Mouse (Mus musculus): ENCODE results near the gene Faf1.
A peak's percentile ranks its signal among the peaks of the same experiment; 100 is the strongest.
"Not testable (repeated sequence)": the region's sequence is repeated elsewhere in the genome, so short reads cannot be mapped to it uniquely, and the experiment has no call there.

Faf1 gene

DNA sequence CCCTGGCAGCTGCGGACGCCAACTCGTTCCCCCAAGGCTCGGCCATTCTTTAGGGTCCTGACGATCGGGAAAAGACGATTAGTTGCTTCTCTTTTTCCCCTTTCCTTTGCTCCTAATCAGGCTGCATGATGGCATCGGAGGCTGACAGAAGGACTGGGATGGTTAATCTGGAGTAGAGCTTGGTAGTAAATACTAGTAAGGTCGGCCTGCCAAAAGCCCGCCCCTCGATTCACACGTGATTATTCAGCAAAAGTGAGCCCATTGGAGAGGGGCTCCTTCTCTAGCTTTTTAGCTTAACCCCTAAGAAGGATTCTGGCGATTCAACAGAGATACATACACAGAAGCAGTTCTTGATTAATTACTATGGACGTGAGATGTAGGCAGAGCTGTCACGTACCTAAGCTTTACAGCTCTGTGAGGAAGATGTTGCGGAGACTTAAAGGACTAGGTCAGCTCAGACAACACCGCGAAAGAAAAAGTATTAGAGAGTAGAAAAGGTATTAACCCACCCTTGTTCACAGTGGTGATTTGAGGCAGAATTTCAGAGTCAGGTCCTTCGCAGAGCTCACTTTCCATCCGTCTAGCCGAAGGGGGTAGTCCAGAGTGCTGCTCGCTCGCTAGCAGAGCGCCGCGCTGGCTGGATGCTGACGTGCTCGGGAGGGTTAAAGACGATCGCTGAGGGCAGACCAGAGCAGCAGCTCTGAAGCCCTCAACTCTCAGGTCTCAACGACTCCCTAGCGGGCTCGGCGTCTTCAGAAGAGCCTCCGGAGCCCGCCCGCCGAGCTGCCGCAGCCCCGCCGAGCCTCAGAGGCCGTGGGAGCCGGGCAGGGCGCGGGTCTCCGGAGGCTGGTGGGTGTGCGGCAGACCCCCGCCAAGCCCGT is 11.0 kb upstream of the Faf1 start:
- DNase-seq (ENCODE audit: low read depth, low spot score) = peak; percentile 89

GRCm38 (mm10) chr4:109665982-109666460 is 10.4 kb upstream of the Faf1 start:
- DNase-seq (ENCODE audit: low read depth, low spot score) = no peak

GRCm38 (mm10) chr4:109666461-109667269 is 9.7 kb upstream of the Faf1 start, which contains the start of gene Cdkn2c:
Cdkn2c (minus strand) TSS chr4:109667189.
- peak; percentile 93 for DNase-seq (ENCODE audit: low read depth, low spot score)

- peak; percentile 79 for DNase-seq (ENCODE audit: low read depth, low spot score)
Measured at GRCm38 (mm10) chr4:109667518-109667917, 8.9 kb upstream of the Faf1 start.

- DNase-seq (ENCODE audit: low read depth, low spot score) = peak; percentile 67
Measured at GRCm38 (mm10) chr4:109670213-109670612, 6.2 kb upstream of the Faf1 start.

DNA sequence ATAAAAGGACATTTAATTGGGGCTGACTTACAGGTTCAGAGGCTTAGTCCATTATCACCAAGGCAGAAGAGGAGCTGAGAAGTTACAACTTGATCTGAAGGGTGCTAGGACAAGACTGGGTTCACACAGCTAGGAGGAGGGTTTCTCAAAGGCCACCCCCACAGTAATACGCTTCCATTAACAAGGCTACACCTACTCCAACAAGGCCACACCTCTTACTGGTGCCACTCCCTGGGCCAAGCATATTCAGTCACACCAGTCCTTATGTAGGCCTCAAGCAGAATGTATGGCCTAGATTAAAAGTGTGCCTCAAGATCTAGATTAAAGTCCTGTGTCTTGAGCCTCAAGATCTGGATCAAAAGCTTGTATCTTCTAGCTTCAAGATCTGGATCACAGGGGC is 4.4 kb upstream of the Faf1 start:
- peak; percentile 15 for DNase-seq (ENCODE audit: low read depth, low spot score)

DNA sequence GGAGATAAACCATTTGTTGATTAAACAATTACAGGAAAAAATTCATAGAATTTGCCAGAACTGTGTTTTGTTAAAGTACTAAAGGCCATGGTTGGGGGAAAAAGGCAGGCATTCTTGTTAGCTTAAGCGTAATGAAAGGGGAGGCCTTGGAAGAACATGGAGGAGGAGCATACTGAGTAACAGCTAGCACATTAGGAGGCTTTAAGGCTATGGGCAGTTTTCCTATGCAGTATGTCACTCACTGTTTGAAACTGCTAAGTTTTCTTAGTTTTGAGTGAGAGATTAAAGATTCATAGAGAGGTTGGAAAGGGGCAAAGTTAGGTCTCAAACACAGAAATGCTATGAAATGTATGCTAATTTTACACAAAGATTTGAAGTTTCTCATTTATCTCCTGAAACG is 2.3 kb upstream of the Faf1 start:
- no peak for DNase-seq (ENCODE audit: low read depth, low spot score)

DNA sequence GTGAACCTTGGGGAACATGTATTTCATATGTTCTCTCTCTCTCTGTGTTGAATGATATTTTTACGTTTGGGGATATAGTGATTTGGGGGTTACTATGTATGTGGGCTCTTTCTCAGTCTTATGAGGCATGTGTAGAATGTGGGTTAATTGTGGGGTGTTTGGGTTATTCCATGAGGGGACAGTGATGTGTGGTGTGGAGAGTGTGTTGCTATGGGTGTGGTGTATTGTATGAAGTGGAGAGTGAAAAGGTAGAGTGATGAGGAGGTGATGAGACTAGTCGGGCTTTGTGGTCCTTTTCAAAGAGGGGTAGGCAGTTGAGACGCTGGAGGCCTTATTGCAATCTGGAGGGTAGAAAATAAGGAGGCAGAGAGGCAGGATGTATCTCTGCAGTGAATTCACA is 833 bp downstream of the Faf1 start:
- DNase-seq (ENCODE audit: low read depth, low spot score) = no peak

- DNase-seq (ENCODE audit: low read depth, low spot score) = no peak
Measured at GRCm38 (mm10) chr4:109683561-109683960, 7.2 kb downstream of the Faf1 start.

DNA sequence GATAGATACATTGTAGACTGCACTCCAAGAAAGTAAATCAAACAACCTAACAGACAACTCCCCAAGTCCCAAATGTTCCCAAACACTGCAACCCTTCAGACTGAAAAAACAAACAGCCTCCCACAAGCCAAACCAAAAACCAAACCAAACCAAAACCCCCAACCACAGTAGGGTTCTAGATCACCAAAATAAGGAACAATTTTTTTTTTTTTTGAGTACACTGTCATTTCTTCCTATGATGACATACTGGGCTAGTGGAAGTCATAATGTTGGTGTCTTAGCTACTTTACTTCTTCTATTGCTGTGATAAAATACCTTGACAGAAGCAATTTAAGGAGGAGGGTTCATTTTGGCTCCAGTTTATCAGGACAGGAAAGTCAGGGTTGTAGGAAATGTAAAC is 16.3 kb downstream of the Faf1 start:
- no peak for DNase-seq (ENCODE audit: low read depth, low spot score)

DNA sequence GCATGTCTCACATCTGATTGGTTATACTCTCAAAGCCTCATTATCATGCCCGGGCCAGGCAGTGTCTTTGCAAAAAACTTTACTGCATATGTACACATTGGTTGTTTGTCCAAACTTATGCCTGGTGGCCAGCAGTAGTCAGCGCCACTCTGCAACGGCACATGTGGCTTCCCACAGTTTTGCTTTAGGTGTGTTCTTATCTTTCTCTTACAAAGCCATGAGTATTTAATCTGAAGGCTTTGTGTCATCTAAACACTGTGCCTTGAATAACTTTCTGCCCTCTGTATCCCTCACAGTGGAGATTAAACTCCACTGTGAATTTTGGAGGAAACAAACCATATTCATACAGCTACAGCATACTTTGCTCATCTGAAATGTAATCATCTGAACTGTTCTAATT is 24.3 kb downstream of the Faf1 start:
- not testable (repeated sequence) for DNase-seq (ENCODE audit: low read depth, low spot score)

DNA sequence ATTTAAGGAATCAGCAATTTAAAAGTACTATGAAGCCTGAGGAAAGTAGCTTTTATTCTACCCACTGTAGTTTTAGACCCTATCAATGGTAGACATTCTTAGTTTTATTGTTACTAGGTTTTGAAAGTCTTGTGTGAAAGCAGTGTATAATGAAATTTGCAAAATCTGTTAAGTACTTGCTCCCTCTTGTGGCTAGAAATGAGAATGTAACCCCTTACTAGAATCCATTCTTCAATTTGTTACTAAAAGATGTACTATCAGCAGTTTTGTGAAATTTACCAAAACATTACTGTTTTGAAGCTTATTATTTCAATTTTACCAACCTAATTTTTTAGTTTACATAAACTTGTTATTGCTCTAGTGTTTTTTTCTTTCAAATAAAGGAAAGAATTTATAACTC is 27.2 kb downstream of the Faf1 start:
- DNase-seq (ENCODE audit: low read depth, low spot score) = peak; percentile 72

DNA sequence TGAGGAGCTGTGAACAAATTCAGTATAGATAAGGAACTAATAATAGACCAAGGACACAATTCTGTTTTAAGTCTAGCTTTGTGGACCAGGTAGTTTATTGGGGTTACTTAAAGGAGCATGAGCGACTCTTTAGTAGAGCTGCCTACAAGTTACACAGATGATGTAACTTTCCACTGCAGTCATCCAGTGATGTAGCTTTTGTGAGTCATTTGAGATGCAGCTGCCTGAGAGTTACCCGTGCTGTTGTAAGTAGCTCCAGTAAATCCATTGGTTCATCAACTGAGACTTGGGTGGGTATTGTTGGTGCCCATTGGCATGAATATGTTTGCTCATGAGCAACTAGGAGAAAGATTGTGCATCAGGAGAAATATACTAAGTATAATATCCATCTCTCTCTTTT is 29.0 kb downstream of the Faf1 start:
- no peak for DNase-seq (ENCODE audit: low read depth, low spot score)

DNA sequence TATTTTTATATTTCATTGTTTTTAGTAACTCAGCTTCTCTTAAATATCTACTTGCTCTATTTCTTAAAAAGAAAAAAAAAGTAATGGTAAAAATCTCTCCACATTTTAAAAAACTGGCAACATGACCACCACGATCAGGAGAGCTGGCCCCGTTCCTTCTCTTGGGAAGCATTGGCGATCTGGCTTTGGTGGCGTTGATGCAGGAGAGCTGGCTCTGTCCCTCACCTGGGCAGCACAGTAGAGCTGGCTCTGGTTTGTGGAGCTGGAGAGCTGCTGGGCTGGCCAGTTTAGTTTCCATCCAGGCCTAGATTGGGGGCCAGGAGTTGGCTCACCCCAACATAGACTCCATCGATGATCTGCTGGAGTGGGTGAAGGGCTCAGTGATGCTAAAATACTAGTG is 42.9 kb downstream of the Faf1 start:
- no peak for DNase-seq (ENCODE audit: low read depth, low spot score)

DNA sequence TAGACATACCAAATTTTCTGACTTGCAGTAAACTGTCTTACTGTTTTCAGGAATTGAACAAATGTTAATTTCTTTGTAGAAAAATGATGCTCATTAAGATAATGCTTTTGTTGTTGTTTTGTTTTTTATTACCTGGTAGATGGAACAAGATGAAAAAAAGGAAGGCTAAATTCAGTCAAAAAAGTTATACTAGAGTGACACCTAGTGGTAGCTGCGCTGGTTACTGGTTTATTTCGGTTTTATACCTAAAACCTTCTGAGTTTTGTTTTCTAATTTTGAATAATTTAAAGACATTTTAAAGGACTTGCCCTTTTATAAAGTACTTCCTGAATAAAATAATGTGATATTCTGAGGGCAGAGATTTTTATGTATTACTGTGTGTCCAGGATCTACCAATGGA is 52.9 kb downstream of the Faf1 start:
- DNase-seq (ENCODE audit: low read depth, low spot score) = peak; percentile 73

DNA sequence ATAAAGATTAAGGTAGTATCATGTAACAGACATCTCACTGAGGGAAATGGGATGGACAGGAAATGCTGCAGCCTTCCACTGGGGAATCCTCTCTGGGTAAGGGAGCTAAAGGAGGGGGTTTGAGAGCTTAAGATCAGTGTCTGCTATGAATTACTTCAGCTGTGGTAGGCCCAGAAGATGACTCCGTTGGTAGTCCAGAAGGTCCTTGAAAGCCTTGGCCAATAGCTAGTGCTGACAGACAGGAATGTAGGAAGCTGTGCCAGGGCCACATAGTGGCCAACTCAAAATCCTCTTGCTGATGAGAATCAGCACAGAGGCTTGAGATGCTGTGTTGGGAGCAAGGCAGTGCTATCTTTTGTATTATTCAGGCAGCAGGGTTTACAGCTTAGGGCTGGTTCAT is 59.4 kb downstream of the Faf1 start:
- DNase-seq (ENCODE audit: low read depth, low spot score) = no peak

- DNase-seq (ENCODE audit: low read depth, low spot score) = peak; percentile 32
Measured at GRCm38 (mm10) chr4:109743984-109744383, 67.6 kb downstream of the Faf1 start.

- peak; percentile 76 for DNase-seq (ENCODE audit: low read depth, low spot score)
Measured at GRCm38 (mm10) chr4:109759031-109759430, 82.6 kb downstream of the Faf1 start.

DNA sequence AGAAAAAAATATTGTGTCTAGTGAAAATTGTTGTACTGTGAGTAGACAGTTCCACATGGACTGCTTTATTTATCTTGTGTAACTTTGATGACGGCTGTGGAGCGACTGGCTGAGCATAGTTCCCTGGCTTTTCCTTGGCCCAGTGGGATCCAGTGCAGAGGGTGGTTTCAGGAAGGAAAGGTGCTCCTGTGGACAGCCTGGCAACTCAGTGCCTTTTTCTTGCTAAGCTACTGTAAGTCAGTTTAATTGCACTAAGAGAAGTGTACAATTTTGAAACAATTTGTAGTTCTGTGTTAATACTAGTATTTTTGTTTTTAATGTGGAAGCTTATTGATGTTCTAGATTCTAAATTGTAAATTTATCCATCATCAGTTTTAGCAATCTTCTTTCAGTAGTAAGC is 83.5 kb downstream of the Faf1 start:
- peak; percentile 50 for DNase-seq (ENCODE audit: low read depth, low spot score)

GRCm38 (mm10) chr4:109760501-109760900 is 84.1 kb downstream of the Faf1 start:
- peak; percentile 78 for DNase-seq (ENCODE audit: low read depth, low spot score)

GRCm38 (mm10) chr4:109762768-109763501 is 86.5 kb downstream of the Faf1 start:
- DNase-seq (ENCODE audit: low read depth, low spot score) = no peak

DNA sequence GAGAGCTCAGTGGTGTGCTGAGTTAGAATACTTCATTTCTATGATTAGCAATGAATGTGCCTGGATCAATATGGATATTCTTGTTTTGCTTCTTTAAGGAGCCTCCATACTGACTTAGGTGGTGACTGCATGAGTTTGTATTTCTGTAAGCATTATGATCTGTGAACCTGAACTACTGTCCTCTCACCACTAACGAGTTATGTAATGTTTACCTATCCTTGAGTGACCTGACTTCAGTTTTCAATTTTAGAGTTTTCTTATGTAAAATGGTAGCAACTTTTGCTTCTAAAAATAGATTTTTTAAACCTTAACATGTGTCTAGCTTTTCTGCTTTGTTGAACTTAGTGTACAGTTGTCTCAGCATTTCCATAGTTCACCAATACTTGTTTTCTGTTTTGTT is 92.7 kb downstream of the Faf1 start:
- DNase-seq (ENCODE audit: low read depth, low spot score) = no peak

Data from A20 (cell line).